Mouse (Mus musculus) kidney, adult 11 months (tissue): ENCODE data around the gene Ano6.

ENCODE experiments used
- DNase-seq: peaks from one replicate; pipeline ENCODE4 v3.0.0; 2022

Gene Ano6

GRCm38 (mm10) chr15:95895699-95896098, 105.1 kb downstream of the Ano6 start:
- DNase-seq = no peak

- no peak for DNase-seq
These were observed 107.0 kb downstream of the Ano6 start for GRCm38 (mm10) chr15:95897653-95898052.

DNA sequence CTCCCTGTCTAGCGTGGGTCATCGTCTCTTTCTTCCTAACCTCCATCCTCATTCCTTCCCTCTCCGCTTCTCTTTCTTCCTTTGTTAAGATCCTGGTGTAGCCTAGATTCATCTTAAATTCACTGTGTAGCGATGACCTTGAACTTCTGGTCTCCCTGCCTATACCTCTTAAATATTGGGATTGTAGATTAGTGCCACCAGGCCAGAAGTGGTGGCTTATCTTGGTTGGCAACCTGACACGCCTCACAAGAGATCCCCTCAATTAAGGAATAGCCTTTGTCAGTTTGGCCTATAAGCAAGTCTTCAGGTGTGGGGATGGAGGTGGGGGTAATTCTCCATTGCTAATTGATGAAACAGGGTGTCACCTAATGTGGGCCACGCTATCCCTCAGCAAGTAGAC, 107.8 kb downstream of the Ano6 start:
- no peak for DNase-seq

DNA sequence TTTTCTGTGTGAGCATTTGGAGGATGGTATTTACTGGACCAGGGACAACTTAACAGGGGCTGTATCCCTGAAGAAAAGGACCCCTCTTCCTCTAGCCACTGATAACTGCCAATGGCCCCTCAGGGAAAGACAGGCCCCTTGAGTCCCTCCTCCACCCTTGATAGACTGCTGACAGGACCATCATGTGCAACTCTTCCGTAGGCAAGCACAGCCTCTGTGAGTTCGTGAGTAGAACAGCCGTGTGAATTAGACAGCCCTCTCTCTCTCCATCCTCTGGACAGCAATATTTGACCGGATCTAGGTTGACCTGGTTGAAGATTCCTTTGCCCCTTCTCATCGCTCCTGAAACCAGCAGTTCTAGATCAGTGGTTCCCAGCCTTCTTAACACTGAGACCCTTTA, 111.8 kb downstream of the Ano6 start:
- no peak for DNase-seq

DNA sequence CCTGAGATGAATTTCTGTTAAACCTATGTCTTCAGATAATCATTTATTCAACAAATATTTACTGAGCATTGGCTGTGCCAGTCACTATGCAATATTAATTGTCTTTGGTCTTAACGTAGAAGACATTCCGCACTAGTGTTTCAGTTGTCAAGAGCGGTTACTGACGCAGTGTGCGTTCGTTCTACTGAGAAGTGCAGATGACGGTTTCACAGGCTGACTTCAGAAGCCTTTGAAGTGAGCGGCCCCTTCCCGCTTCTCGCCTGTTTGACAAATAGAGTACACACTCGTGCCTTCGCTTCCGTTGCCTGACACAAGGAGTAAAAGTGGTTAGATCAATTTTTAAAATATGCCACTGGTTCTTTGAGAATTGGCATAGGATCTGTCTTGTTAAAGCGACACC, 113.6 kb downstream of the Ano6 start:
- no peak for DNase-seq

- peak; percentile 65 for DNase-seq
These were observed 115.5 kb downstream of the Ano6 start for GRCm38 (mm10) chr15:95906017-95906749.

GRCm38 (mm10) chr15:95906891-95907290, 116.2 kb downstream of the Ano6 start:
- DNase-seq = no peak

GRCm38 (mm10) chr15:95907337-95907736, 116.7 kb downstream of the Ano6 start:
- peak; percentile 16 for DNase-seq

- no peak for DNase-seq
These were observed 117.3 kb downstream of the Ano6 start for GRCm38 (mm10) chr15:95907909-95908308.

GRCm38 (mm10) chr15:95910099-95910780, 119.6 kb downstream of the Ano6 start:
- no peak for DNase-seq

GRCm38 (mm10) chr15:95914963-95915362, 124.3 kb downstream of the Ano6 start:
- no peak for DNase-seq

GRCm38 (mm10) chr15:95915477-95915876, 124.8 kb downstream of the Ano6 start:
- DNase-seq = no peak

DNA sequence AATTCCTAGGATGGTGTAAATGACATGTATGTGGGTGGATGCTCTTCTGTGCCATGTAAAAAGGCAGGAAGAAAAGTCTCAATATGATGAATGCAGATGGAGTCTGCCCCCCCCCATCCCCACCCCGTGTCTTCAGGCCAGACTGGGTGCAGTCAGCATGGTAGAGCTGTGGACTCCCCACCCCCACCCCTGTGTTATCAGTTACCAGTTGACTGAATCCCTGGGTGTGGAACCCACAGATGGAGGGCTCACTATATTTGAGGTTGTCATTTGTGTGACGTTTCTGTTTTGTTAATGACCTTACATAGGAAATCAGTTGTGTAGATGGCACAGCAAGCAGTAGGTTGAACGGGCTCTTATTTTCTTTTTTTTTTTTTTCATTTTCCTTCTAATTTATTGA, 126.7 kb downstream of the Ano6 start:
- no peak for DNase-seq

DNA sequence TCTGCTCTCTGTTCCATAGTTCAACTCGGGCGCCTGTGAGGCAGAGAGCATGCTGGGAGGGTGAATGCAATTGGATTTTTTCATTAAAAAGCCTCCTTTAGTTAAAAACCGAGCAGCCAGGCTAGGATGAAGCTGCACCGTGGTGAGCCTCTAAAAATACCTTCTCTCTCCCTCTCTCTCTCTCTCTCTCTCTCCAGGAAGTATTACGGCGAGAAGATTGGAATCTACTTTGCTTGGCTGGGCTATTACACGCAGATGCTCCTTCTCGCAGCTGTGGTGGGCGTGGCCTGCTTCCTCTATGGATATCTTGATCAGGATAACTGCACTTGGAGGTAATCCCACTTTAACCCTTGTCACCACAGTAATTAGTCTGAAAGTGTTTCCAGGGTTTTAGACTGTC, 129.4 kb downstream of the Ano6 start:
- DNase-seq = no peak

DNA sequence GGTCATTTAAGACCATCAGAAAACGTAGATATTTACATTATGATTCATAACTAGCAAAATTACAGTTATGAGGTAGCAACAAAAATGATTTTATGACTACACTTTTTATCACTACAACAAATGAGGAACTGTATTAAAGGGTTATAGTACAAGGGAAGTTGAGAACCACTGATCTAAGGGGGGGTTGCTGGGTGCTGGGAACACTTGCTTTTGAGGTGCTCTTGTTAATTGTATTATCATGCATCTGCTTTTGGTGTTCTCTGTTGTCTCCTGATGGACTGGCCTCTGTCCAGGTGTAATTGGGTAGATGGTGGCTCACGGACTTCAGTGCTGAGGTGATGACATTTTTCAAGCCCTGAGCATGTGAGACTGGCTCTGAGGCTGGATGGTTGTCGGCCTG, 130.4 kb downstream of the Ano6 start:
- no peak for DNase-seq

DNA sequence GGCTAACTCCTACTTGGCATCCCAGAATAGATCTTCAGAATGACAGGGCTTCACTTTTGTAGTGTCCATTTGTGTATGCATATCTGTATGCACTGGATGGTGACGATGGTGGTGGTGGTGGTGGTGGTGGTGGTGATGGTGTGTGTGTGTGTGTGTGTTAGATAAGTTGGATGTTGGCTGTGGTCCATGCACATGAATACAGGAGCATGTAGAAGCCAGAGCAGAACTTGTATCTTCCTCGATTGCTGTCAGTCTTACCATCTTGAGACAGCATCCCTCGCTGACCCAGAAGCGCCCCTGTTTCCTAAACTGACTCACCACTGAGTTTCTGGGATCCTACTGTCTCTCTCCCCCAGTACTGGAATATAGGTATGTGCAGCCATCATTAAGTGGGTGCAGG, 131.0 kb downstream of the Ano6 start:
- no peak for DNase-seq

DNA sequence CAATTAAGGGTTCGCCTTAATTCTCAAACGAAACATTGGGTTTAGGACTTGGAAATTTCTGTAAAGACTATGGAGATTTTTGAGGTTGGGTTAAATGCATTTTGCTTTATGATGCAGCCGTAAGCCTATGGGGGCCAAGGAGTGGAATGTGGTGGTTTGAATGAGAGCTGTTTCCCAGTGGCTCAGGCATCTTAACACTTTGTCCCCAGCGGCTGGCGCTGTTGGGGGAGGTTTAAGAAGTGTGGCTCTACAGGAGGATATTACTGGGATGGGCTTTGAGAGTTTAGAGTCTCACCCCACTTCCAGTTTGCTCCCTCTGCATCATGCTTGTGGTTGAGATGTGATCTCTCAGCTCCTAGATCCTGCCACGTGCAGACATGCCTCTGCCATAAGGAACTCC, 131.9 kb downstream of the Ano6 start:
- DNase-seq = no peak

- no peak for DNase-seq
These were observed 134.8 kb downstream of the Ano6 start for GRCm38 (mm10) chr15:95925334-95925986.

DNA sequence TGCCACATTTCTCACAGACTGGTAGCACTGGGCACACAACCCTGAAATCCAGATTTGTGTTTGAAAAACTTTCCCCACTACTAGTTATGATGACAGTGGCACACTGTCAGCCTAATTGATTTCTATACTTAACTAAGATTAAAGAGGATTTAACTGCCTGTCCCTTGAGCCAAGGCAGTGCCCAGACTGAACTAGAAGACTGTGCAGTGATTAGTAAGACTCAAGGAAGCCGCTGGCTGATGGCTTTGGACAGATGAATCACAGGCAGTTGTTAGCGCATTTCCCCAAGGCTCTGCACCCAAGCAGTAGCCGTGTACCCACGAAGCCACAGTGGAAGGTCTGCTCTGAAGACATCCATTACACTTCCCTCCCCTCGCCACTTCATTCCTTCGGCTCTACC, 138.4 kb downstream of the Ano6 start:
- no peak for DNase-seq

DNA sequence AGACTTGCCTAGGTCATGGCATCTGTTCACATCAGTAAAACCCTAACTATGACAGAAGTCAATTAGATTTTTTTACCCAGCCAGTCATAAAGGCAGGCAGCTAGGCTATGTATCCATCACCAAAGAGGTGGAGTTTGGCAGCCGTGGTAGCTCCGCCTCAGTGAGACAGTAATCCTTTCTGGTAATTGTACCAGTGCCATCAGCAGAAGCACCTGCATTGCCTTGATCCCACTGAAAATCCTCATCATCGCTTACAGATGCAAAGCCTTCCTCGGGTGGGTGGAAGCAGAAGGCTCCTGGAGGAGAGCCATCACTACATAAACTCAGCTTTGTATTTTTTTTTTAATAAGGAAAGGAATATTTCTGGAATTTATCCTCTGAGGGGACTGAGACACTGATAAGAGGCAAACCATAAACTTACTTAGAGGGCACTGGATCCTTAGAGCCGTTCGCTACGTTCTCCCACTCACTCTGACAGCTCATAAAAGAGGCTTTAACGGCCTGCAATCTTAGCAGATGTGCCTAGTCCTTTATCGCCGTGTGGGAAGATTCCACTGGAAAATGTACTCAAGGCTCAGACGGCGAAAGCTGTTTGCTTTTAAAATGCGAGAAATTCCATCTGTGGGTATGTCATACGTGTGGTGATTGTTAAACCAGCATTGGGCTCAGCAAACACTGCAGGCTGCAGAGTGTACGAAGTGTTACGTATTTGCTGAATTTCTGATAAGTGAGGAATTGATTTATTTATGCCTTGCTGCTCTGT, 140.6 kb downstream of the Ano6 start:
- DNase-seq = no peak

DNA sequence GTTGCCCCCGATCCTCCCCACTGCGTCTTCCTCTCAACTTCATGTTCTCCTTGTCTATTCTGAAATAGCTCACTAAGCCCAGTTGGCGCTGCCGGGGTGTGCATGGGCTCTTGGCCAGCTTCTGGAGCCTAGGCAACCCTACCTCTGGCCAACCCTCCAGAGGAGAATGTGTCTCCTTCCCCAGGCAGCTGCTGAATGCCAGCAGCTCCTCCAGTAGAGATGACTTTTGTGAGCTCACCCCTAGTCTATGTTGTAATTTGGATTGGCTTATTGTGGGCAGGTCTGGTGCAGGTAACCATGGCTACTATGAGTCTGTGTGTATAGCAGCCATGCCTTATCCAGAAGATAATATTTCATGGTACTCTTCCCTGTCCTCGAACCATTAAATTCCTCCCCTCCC, 141.7 kb downstream of the Ano6 start:
- no peak for DNase-seq

DNA sequence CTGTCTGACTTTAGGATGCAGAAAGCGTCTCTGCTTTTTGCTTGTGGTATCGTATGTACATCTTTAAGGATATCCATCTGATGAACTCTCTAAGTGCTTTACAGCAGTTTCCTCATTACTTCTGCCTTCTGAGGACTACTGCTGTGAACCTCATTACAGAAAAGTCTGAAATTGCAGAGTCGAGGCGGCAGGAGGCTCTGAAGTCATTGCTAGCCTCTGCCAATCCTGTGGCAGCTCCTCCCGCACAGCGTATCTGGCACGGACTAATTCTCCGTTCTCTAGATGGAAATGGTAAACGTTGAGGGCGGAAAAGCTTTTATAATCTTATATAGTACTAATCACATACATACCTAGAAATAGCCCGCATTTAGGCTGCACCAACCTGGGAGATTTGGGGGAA, 144.5 kb downstream of the Ano6 start:
- no peak for DNase-seq

DNA sequence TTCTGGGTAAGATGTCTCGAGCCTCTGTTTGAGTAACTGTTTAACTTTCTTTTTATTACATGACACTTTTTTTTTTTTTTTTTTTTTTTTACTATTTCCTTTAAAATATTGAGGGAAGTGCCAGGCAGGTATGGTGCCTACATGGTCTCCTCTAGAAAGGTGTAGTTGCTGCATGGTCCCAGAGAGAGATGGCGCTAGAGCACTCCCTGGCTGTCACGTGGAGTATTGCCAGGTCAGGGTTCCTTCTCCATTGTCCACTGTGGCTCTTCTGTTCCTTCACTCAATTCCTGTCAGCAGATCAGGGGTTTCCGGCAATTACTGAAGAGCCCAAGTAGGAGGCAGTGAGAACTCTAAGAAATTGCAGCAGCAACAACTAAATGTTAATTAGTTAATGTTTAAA, 152.8 kb downstream of the Ano6 start:
- no peak for DNase-seq

GRCm38 (mm10) chr15:95944299-95944698, 153.7 kb downstream of the Ano6 start:
- DNase-seq = no peak
